Mouse (Mus musculus) hindbrain, postnatal 0 days (tissue): Measurements from ENCODE around the gene Midn. TPM values are rescaled to one million over a fixed set of nuclear protein-coding genes. Genes with fewer than 3 reads are reported as not detected.

Experiments used
- ATAC-seq: fragments of 200-750 bp; cut with Nextera tagmentation; 2 replicates; pipeline ENCODE4 v1.8.0; 2017; ENCODE audit warnings: mild to moderate bottlenecking, moderate TSS enrichment, moderate library complexity
- DNase-seq: peaks from one replicate; pipeline ENCODE4 v3.0.0-alpha.2; 2015; ENCODE audit warnings: low spot score
- H3K27ac ChIP-seq: fragments of 300-500 bp; sonication (generic); 2 replicates; pipeline ENCODE4 v1.5.1; 2014; ENCODE audit warnings: mild to moderate bottlenecking
- H3K27me3 ChIP-seq: fragments of 300-500 bp; sonication (generic); 2 replicates; pipeline ENCODE4 v1.6.1; 2014; ENCODE audit warnings: low read length, mixed read lengths; ENCODE audit not compliant: insufficient read depth
- H3K36me3 ChIP-seq: fragments of 300-500 bp; sonication (generic); 2 replicates; pipeline ENCODE4 v1.6.1; 2014; ENCODE audit warnings: low read length, mixed read lengths; ENCODE audit not compliant: insufficient read depth
- H3K4me1 ChIP-seq: fragments of 300-500 bp; sonication (generic); 2 replicates; pipeline ENCODE4 v1.6.1; 2014; ENCODE audit warnings: antibody characterized with exemption, low read length, mixed read lengths; ENCODE audit not compliant: insufficient read depth
- H3K4me2 ChIP-seq: fragments of 300-500 bp; sonication (generic); 2 replicates; pipeline ENCODE4 v1.6.1; 2014; ENCODE audit warnings: low read depth, mild to moderate bottlenecking, low read length, moderate library complexity, mixed read lengths
- H3K4me3 ChIP-seq: fragments of 300-500 bp; sonication (generic); 2 replicates; pipeline ENCODE4 v1.5.1; 2014; ENCODE audit warnings: low read length
- H3K9ac ChIP-seq: fragments of 300-500 bp; sonication (generic); replicated peaks from 2 replicates; pipeline ENCODE4 v1.6.1; 2014; ENCODE audit warnings: mild to moderate bottlenecking, low read length, moderate library complexity, mixed read lengths
- H3K9me3 ChIP-seq: fragments of 300-500 bp; sonication (generic); 2 replicates; pipeline ENCODE4 v1.6.1; 2016; ENCODE audit warnings: low read length, mixed read lengths
- CTCF ChIP-seq: IDR thresholded peaks from 2 replicates; pipeline ENCODE4 v1.5.1; 2016; ENCODE audit warnings: antibody characterized with exemption, control low read depth, low read depth
- WGBS: fragments of 180-500 bp; shearing (Covaris S2); extraction: QIAGEN DNeasy Blood & Tissue Kit; methylation state at CpG from one replicate; pipeline ENCODE4 v1.1.7; 2014; 5-methylcytosine and 5-hydroxymethylcytosine counted together
- polyA plus RNA-seq: library from polyadenylated mRNA; unstranded; fragments of >200 nt; fragmentation: Nextera tagmentation; extraction: Ambion mirVana; gene quantifications from 2 replicates; pipeline ENCODE4 v1.2.1, GENCODE M21; 2015
- total RNA-seq: library from RNA; depleted of rRNA; stranded (reverse); fragments of >200 nt; gene quantifications from 2 replicates; pipeline ENCODE4 v1.2.3, GENCODE M21; 2014

The Midn gene
- total and polyA plus RNA-seq, 2 experiments from 2014 or later: 14.7 to 172 TPM

DNA sequence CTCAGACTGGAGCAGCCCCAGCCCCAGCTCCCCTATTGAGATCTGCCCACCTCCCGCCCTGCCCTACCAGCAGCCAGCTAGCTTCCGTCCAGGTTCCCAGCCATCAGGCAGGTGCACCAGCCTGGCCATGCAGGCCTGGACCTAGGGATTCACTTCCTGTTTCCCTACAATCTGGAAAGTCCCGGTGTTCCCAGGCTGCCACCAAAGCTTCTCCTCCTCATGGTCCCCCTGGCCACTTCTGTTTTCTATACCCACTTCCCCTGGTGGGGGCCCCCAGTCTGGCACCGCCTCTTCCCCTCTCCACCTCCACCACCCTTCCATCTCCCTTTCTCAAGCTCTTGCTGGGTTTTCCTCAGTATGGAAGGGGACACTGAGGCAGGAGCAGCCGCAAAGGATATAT lies 42.6 kb upstream of the Midn start, which contains the start of gene Sbno2:
Sbno2 (minus strand) TSS at position 112 of the 400 bp plus-strand sequence.
- Histone ChIP-seq H3K4me3 (no peak within 1 kb of the TSS), H3K27ac (no peak within 1 kb of the TSS), H3K4me2 (no peak within 1 kb of the TSS), H3K9me3 (no peaks in the 10 kb centered on the region), H3K27me3 (no peaks in the 10 kb centered on the region), H3K4me1 (peaks cover 6% of the 10 kb centered on the region), H3K36me3 (no peaks in the 10 kb centered on the region), H3K9ac (no peak within 1 kb of the TSS)
- WGBS: 65% methylated on average over 5 of the region's 5 CpGs
- ATAC-seq (no peak), DNase-seq (no peak)
- TF ChIP-seq CTCF: no peak

DNA sequence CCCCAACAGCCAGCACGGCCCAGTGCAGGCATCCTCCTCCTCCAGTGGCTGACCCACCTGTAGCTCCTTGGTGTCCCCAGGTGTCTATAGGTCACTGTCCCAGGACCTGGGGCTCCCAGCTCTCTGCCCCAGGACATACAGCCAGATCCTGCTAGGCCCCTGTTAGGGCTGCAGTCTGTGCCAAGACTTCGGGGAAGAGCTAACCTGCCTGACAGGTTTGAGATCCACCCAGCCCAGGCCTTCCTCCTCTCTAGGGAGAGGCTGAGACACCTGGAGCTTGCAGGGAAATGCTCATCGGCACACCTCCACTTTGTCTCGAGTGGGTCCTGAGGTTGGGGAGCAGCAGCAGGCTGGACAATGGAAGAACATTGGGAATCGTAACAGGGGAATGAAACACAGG lies 42.1 kb upstream of the Midn start:
- 72% methylated on average over 5 of the region's 5 CpGs for WGBS
- Histone ChIP-seq H3K27ac (no peak overlapping the region), H3K4me1 (peaks cover 6% of the 10 kb centered on the region), H3K27me3 (no peaks in the 10 kb centered on the region), H3K4me2 (no peak overlapping the region), H3K4me3 (no peak overlapping the region), H3K36me3 (no peaks in the 10 kb centered on the region), H3K9me3 (no peaks in the 10 kb centered on the region), H3K9ac (no peak overlapping the region)
- no peak for TF ChIP-seq CTCF
- DNase-seq (no peak), ATAC-seq (no peak)

DNA sequence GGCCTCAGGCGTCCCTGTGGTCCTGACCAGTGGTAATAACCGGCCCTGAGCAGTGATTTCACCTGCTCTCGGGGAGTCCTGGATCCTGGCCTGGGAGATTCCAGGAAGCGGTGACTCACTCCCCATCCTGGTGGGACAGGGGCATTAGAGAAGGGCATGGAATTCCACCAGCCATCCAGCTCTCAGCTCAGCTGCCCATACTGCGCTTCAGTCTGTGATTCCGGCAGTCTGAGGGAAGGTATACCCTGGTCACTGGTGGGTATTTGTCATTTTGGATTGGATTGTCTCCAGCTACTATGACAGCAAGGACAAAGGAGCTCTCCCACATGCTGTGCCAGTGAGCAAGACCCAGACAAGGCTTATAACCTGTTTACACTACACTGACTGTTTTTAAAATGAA lies 40.4 kb upstream of the Midn start:
- no peaks in the 10 kb centered on the region for H3K27me3 ChIP-seq

DNA sequence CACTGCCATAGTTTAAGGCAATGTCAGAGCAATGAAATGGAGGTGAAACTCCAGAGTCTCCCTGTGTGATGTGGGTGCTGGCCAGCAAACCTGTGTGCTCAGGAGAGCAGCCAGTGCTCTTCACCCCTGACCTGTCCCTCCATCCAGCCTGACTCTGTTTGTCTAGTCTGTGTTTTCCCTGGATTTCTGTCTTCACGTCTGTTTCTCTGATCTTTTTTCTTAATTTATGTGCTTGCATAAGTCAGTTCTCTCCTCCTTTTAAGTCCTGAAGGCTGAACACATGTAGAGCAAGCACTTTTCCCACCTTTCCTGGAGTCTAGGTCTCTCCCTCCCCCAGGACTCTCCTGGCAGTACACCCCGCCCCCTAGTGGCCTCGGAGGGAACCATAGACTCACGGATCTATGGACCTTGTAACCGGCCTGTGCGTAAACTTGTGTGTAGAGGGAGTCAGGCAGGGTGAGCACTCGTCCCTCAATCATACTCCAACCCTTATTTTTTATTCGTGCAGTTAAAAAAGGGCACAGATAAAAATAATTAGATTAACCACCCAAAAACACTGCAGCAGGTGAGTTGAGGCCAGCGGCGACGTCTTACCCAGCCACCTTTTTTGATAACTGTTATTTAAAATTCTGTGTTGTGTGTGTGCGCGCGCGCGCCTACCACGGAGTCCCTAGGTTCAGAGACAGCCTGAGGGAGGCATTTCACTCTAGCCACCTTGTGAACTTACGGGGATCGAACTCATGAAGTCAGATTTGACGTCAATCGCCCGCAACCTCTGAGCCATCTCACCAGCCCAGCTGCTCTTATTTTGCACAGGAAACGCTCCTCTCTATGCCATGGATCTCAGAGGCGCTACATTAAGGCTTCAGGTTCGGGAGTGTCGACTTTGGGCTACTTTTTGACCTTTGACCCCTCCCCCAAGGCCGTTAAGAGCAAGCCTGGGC lies 33.5 kb upstream of the Midn start:
- ATAC-seq (0 out of 2 replicates have a peak, but pooled peaks have one; percentile 28), DNase-seq (peak; percentile 92)
- Histone ChIP-seq H3K4me3 (peak overlapping the region; percentile 41), H3K4me1 (peaks cover 21% of the 10 kb centered on the region), H3K9me3 (no peaks in the 10 kb centered on the region), H3K27ac (peak overlapping the region; percentile 11), H3K36me3 (no peaks in the 10 kb centered on the region), H3K4me2 (peak overlapping the region; percentile 90), H3K27me3 (no peaks in the 10 kb centered on the region), H3K9ac (no peak overlapping the region)
- TF ChIP-seq CTCF: peak; percentile 96
- WGBS: 3% methylated on average over 27 of the region's 27 CpGs

More for the DNA sequence above, 40.4 kb upstream of the Midn start:
- no peaks in the 10 kb centered on the region for H3K9me3 ChIP-seq
- 53% methylated on average over 6 of the region's 6 CpGs for WGBS
- no peak overlapping the region for H3K4me3 ChIP-seq
- no peaks in the 10 kb centered on the region for H3K4me1 ChIP-seq
- no peak for TF ChIP-seq CTCF
- H3K27ac ChIP-seq: no peak overlapping the region
- no peak overlapping the region for H3K4me2 ChIP-seq
- ATAC-seq (no peak), DNase-seq (no peak)
- H3K9ac ChIP-seq: no peak overlapping the region
- H3K36me3 ChIP-seq: no peaks in the 10 kb centered on the region

DNA sequence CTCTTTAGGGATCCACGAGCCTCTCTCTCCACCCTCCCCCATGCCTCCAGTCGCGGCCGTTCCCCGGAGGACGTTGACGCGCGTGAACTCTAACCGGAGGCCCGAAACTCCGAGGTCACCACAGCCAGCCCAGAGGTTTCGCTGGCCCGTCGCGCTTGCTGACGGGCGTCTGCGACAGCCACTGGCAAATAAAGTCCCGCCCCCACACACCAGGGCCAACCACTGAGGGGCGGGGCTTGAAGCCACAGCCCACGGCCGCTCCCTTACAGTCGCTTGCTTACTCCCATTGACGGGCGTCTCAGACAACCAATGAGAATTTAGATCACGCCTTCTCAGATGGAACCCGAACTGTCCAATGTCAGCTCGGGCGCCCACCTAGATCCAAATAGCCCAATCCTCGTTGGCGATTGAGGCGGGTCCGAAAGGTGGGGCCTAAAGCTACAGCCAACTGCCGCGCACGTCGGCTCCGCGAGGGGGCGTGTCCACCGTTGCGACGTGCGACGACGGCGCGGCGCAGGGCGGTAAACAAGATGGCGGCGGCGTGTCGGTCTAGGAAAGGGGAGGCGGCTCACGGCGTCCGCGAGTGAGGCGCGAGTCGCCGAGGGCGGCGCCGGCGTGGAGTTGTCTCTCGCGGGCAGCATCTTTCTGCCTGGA lies 32.7 kb upstream of the Midn start, which contains the start of gene Stk11:
Stk11 (plus strand) TSS at position 514 of the 654 bp plus-strand sequence.
- Histone ChIP-seq H3K36me3 (no peaks in the 10 kb centered on the region), H3K9ac (peak within 1 kb of the TSS; percentile 85), H3K27me3 (no peaks in the 10 kb centered on the region), H3K4me2 (peak within 1 kb of the TSS; percentile 90), H3K27ac (peak within 1 kb of the TSS; percentile 83), H3K9me3 (no peaks in the 10 kb centered on the region), H3K4me1 (peaks cover 21% of the 10 kb centered on the region), H3K4me3 (peak within 1 kb of the TSS; percentile 63)
- DNase-seq (peak; percentile 100), ATAC-seq (peak; percentile 99)
- under 1% methylated on average over 67 of the region's 70 CpGs for WGBS
- peak; percentile 31 for TF ChIP-seq CTCF

DNA sequence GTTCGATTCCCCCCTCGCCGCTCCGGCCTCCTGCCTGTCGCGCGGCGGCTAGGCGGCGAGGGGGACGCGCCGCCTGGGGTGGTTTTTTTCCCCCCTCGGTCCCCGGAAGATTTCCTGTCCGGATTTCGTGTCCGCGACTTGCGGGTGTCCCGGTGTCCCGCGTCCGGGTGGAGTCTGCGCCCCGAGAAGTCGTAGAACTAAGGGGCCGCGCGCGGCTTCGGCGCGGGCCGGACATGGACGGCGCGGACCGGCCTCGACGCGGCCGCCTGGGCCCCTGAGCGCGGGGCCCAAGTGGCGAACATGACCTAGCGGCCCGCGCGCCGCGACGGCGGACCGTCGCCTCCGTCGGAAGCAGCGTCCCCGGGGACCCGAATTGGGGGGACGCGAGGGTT lies 32.1 kb upstream of the Midn start:
- peaks cover 21% of the 10 kb centered on the region for H3K4me1 ChIP-seq
- no peak for TF ChIP-seq CTCF
- 0 out of 2 replicates have a peak, but pooled peaks have one; percentile 4 for ATAC-seq

More for the DNA sequence above, 32.1 kb upstream of the Midn start:
- Histone ChIP-seq H3K4me2 (peak overlapping the region; percentile 90), H3K27ac (peak overlapping the region; percentile 83), H3K9me3 (no peaks in the 10 kb centered on the region), H3K27me3 (no peaks in the 10 kb centered on the region), H3K36me3 (no peaks in the 10 kb centered on the region), H3K4me3 (peak overlapping the region; percentile 63), H3K9ac (peak overlapping the region; percentile 85)
- peak; percentile 48 for DNase-seq
- WGBS: under 1% methylated on average over 63 of the region's 63 CpGs
